ENCODE assay signal across 17 mouse cellular contexts in the genomic region with DNA sequence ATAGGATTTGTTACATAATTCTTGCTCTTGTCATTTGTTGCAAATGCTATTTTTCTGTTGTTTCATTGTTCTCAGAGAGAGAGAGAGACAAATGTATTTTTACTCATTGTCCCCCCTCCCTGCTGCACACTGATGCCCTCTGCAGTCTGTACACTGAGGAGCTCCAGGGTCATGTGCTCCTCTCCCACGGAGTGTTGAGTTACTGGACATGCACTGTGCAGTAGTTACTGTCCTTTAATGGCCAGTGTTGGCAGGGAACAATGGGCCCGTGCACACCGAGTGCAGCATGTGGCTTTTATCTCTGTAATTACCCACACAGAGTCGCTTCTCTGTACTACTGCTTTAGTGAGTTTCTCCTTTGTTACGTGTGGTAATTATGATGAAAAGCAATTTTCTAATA. TPM values are rescaled to one million over a fixed set of nuclear protein-coding genes. Genes with fewer than 3 reads are reported as not detected.
"Had no signal": no experiment of that assay in that cellular context is flagged by ENCODE, and none has a peak within 500 bp of the region (broad histone marks: within the 10 kb centered on the region; RNA-seq: fewer than 3 reads in every experiment).

No protein-coding gene starts in this region.

- H3K36me3 ChIP-seq: limb, embryonic 13.5 days; midbrain, embryonic 10.5 days; neural tube, embryonic 15.5 days; stomach, embryonic 15.5 days had no signal

- H3K27ac ChIP-seq: limb, embryonic 13.5 days; liver, embryonic 14.5 days; midbrain, embryonic 10.5 days; neural tube, embryonic 15.5 days; stomach, embryonic 15.5 days had no signal

- DNase-seq: kidney, postnatal 25 days; lung, adult 2 months; lung, postnatal 10 days; lung, postnatal 4 days; midbrain, embryonic 14.5 days; right cerebral cortex, postnatal 14 days; thymus, postnatal 4 days had no signal

- H3K9me3 ChIP-seq: limb, embryonic 13.5 days; midbrain, embryonic 10.5 days; stomach, embryonic 15.5 days had no signal

- H3K4me1 ChIP-seq: limb, embryonic 13.5 days; midbrain, embryonic 10.5 days; neural tube, embryonic 15.5 days; stomach, embryonic 15.5 days had no signal

- H3K4me3 ChIP-seq: limb, embryonic 13.5 days; midbrain, embryonic 10.5 days; myocyte; neural tube, embryonic 15.5 days; stomach, embryonic 15.5 days had no signal

- H3K4me2 ChIP-seq: limb, embryonic 13.5 days; neural tube, embryonic 15.5 days; stomach, embryonic 15.5 days had no signal

- H3K9ac ChIP-seq: limb, embryonic 13.5 days; liver, embryonic 14.5 days; neural tube, embryonic 15.5 days; stomach, embryonic 15.5 days had no signal

- H3K27me3 ChIP-seq: limb, embryonic 13.5 days; neural tube, embryonic 15.5 days; stomach, embryonic 15.5 days had no signal

- ATAC-seq: inflammation-experienced regulatory T-cells, adult 6 months; intestine, postnatal 0 days had no signal

RNA-seq across cellular contexts. Expression of a gene that starts 17.4 kb away (rescaled TPM):
- total RNA-seq: liver, adult 2 months; megakaryocyte, adult 5-6 weeks had no signal
- polyA plus RNA-seq: inflammation-experienced regulatory T-cells, adult 6 months; liver, adult 2 months had no signal
